Mouse (Mus musculus): ENCODE data around the gene Pigm.

DNA sequence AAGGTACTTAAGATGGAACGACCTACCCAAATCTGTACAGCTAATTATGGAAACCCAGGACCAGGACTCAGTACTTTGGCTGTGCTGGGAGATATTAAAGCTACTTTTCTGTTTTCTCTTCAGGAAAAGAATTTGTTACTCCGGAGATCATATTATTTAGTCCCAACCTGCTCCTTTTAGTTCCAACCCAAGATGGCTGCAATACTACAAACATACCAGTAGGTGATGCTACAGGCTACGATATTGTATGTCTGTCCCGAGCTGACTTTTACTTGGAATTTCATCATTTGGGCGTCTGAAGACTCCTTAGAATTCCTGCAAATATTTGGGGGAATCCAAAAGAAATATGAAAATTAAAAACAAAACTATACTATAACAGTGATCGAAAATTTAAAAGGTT is 32.6 kb downstream of the Pigm start:
- no peak for TF ChIP-seq E2F4 (IDR thresholded peaks at IDR 0.05; ENCODE audit: insufficient read depth)
- no peak for TF ChIP-seq TCF12 (IDR thresholded peaks at IDR 0.05; ENCODE audit: insufficient read depth, poor library complexity, severe bottlenecking)
- no peak for TF ChIP-seq POLR2AphosphoS2 (IDR thresholded peaks at IDR 0.05; ENCODE audit: insufficient read length, low read depth)
- no peak for TF ChIP-seq USF1 (IDR thresholded peaks at IDR 0.05; ENCODE audit: low read depth)
- no peak for TF ChIP-seq SRF (IDR thresholded peaks at IDR 0.05; ENCODE audit: control insufficient read depth, insufficient read length, low read depth)

Data from myocyte (in vitro differentiated cells).